Mouse (Mus musculus): ENCODE data around the gene Il21r. TPM values are rescaled to one million over a fixed set of nuclear protein-coding genes. Genes with fewer than 3 reads are reported as not detected.

Il21r gene
- polyA plus RNA-seq, 1 experiment: 0.59 TPM

DNA sequence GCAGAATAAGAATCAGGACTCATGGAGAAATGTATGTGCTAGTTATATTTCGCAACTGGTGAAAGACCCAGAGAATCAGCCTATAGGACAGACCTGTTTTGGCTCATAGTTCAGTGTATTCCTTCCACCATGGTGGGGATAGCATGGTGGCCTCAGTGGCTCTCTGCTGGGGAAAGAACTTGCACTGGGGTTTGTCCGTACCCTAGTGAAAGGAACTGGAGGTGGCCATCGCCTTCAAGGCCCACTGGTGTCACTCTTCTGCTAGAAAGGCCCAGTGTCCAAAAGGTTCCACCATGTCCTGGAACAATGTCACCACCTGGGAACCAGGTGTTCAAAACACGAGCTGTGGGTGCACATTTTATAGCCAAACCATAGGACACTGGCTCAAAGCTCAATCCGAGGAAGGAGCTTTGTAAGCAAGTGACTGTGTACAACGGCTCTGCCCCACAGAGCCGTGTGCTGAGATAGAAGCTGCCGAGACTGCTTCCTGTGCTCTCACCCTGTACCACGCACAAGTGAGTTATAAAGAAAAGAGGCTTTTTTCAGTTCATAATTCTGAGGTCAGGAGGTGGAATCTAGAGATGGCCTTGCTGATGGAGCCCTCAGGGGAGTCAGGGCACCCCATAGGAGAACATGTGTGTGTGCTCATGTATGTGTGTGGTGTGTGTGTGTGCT is 23.5 kb upstream of the Il21r start:
- no peak overlapping the region for H3K4me2 ChIP-seq (ENCODE audit: low read depth)
- no peak overlapping the region for H3ac ChIP-seq (ENCODE audit: control insufficient read depth, insufficient read length)
- TF ChIP-seq MYOG (IDR thresholded peaks at IDR 0.05; ENCODE audit: control insufficient read depth in 1 of 3, insufficient read depth in 1 of 3, insufficient read length in 2 of 3, low read depth in 2 of 3): no peak
- TF ChIP-seq MYOD1 (IDR thresholded peaks at IDR 0.05; ENCODE audit: control insufficient read depth in 1 of 3, insufficient read length in 2 of 3, low read depth in 2 of 3): no peak
- TF ChIP-seq REST (IDR thresholded peaks at IDR 0.05; ENCODE audit: insufficient read depth, insufficient read length): no peak
- TF ChIP-seq USF1 (IDR thresholded peaks at IDR 0.05; ENCODE audit: low read depth): no peak
- no peak for TF ChIP-seq E2F4 (IDR thresholded peaks at IDR 0.05; ENCODE audit: insufficient read depth)
- no peak for TF ChIP-seq SRF (IDR thresholded peaks at IDR 0.05; ENCODE audit: control insufficient read depth, insufficient read length, low read depth)
- no peak for TF ChIP-seq TCF3 (IDR thresholded peaks at IDR 0.05; ENCODE audit: insufficient read length, low read depth)
- no peak for TF ChIP-seq POLR2AphosphoS2 (IDR thresholded peaks at IDR 0.05; ENCODE audit: insufficient read length, low read depth)
- TF ChIP-seq MAX (IDR thresholded peaks at IDR 0.05; ENCODE audit: low read depth): no peak
- no peak for TF ChIP-seq CEBPB (IDR thresholded peaks at IDR 0.05; ENCODE audit: insufficient read depth, poor library complexity, severe bottlenecking)

DNA sequence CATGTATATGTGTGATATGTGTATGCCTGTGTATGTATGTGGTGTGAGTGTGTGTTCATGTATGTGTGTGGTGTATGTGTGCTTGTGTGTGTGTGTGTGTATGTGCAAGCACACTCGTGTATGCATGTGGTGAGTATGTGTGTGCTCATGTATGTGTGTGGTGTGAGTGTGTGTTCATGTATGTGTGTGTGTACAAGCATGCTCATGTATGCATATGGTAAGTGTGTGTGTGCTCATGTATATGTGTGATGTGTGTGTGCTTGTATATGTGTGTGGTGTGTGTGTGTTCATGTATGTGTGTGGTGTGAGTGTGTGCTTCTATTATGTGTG is 23.0 kb upstream of the Il21r start:
- Histone ChIP-seq H3K4me2 (ENCODE audit: low read depth) (no peak overlapping the region), H3K79me2 (ENCODE audit: control insufficient read depth, insufficient read depth) (no peaks in the 10 kb centered on the region), H3K27me3 (ENCODE audit: control insufficient read depth, insufficient read depth, insufficient read length) (no peaks in the 10 kb centered on the region), H3K4me3 (no peak overlapping the region), H3K36me3 (ENCODE audit: control insufficient read depth, insufficient read depth) (no peaks in the 10 kb centered on the region), H3ac (ENCODE audit: control insufficient read depth, insufficient read length) (no peak overlapping the region)
- TF ChIP-seq MAX (IDR thresholded peaks at IDR 0.05; ENCODE audit: low read depth) (no peak), POLR2AphosphoS2 (IDR thresholded peaks at IDR 0.05; ENCODE audit: insufficient read length, low read depth) (peak; percentile 82)

More for the DNA sequence above, 23.5 kb upstream of the Il21r start:
- Histone ChIP-seq H3K4me3 (no peak overlapping the region), H3K27me3 (ENCODE audit: control insufficient read depth, insufficient read depth, insufficient read length) (no peaks in the 10 kb centered on the region), H3K36me3 (ENCODE audit: control insufficient read depth, insufficient read depth) (no peaks in the 10 kb centered on the region), H3K79me2 (ENCODE audit: control insufficient read depth, insufficient read depth) (no peaks in the 10 kb centered on the region)

DNA sequence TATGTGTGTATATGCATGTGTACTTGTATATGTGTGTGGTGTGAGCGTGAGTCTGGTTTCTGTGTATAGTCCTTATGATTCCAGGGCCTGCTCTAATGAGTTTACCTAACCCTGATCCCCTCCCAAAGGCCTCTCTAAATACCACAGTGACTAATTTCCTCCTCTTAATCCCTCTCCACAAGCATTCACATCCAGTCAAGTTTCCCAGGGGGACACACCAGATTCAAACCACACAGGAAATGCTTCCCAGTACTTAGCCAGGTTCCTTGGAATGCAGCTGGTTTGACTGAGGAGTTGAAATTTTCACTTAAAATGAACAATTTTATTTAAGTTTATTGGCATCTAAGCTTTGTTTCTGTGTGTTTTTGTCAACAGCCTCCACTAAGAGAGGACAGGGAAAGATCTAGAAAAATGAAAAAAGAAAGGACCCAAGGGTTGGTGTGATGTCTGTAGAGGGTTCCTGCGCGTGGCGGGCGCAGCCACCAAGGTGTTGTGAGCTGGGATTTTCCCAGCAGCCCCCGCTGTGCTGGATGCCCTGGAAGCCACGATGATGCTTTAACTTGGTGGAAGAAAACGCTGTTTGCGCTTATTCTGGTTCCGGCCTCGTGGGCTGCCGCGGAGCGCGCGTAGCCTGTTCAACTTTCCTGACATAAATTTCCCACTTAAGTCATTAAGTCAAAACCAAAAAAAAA is 22.5 kb upstream of the Il21r start:
- H3K36me3 ChIP-seq (ENCODE audit: control insufficient read depth, insufficient read depth): no peaks in the 10 kb centered on the region
- peak overlapping the region; percentile 97 for H3K4me2 ChIP-seq (ENCODE audit: low read depth)
- TF ChIP-seq USF1 (IDR thresholded peaks at IDR 0.05; ENCODE audit: low read depth) (no peak), MAX (IDR thresholded peaks at IDR 0.05; ENCODE audit: low read depth) (no peak)
- no peak overlapping the region for H3ac ChIP-seq (ENCODE audit: control insufficient read depth, insufficient read length)
- no peaks in the 10 kb centered on the region for H3K27me3 ChIP-seq (ENCODE audit: control insufficient read depth, insufficient read depth, insufficient read length)
- peak overlapping the region; percentile 6 for H3K4me3 ChIP-seq
- H3K79me2 ChIP-seq (ENCODE audit: control insufficient read depth, insufficient read depth): no peaks in the 10 kb centered on the region

DNA sequence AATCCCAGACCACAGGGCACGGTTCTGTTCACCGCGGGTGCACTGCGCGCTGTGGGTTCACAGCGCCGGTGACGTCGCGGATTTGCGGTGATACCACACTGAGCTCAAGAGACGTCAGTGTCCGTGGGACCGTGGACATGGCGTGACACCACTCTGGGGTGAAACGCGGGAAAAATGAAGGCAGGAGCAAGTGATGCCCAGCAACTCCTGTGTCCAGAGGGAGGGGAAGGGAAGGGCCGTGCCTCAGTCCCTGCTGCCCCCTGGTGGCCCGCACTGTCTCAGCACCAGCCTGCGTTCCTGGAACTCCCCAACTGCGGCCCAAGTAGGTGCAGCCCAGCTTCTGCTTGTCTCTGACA is 21.9 kb upstream of the Il21r start:
- H3K36me3 ChIP-seq (ENCODE audit: control insufficient read depth, insufficient read depth): no peaks in the 10 kb centered on the region
- H3K4me2 ChIP-seq (ENCODE audit: low read depth): peak overlapping the region; percentile 97
- H3ac ChIP-seq (ENCODE audit: control insufficient read depth, insufficient read length): no peak overlapping the region
- H3K79me2 ChIP-seq (ENCODE audit: control insufficient read depth, insufficient read depth): no peaks in the 10 kb centered on the region
- H3K27me3 ChIP-seq (ENCODE audit: control insufficient read depth, insufficient read depth, insufficient read length): no peaks in the 10 kb centered on the region
- TF ChIP-seq E2F4 (IDR thresholded peaks at IDR 0.05; ENCODE audit: insufficient read depth) (no peak), MYOD1 (IDR thresholded peaks at IDR 0.05; ENCODE audit: control insufficient read depth in 1 of 3, insufficient read length in 2 of 3, low read depth in 2 of 3) (peak in 1 of 3 experiments; percentile 12), POLR2AphosphoS2 (IDR thresholded peaks at IDR 0.05; ENCODE audit: insufficient read length, low read depth) (peak; percentile 36)
- H3K4me3 ChIP-seq: peak overlapping the region; percentile 6

DNA sequence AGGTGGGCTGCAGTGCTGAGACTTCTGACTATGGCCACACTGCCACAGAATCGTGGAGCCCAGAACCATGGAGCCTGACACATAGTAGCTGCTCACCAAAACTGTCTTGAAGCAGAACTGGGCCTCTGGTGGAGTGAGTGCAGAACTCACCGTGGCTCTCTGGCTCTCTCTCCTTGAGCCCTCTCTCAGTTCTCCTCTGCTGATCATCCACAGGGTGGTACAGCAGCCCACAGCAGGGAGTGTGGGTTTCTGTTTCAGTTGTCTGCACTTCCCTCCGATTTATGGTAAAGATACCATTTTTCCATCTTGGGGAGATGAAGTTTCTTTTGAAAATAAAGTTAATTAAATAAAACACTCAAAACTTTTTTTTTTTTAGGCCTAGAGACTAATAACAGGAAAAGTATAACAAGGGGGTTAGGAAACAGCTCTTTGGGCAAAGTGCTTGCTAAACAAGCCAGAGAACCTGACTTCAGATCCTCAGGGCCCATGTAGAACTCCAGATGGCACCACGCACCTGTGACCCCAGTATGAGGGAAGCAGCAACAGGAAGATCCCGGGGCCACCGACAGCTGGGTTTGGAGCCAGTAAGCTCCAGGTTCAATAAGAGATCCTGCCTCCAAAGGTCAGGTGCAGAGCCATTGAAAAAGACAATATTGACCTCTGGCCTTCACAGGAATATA is 19.8 kb upstream of the Il21r start:
- no peak overlapping the region for H3ac ChIP-seq (ENCODE audit: control insufficient read depth, insufficient read length)
- no peaks in the 10 kb centered on the region for H3K79me2 ChIP-seq (ENCODE audit: control insufficient read depth, insufficient read depth)
- H3K4me3 ChIP-seq: no peak overlapping the region
- TF ChIP-seq SRF (IDR thresholded peaks at IDR 0.05; ENCODE audit: control insufficient read depth, insufficient read length, low read depth): no peak
- no peak for TF ChIP-seq TCF3 (IDR thresholded peaks at IDR 0.05; ENCODE audit: insufficient read length, low read depth)
- TF ChIP-seq MYOG (IDR thresholded peaks at IDR 0.05; ENCODE audit: control insufficient read depth in 1 of 3, insufficient read depth in 1 of 3, insufficient read length in 2 of 3, low read depth in 2 of 3): no peak
- TF ChIP-seq MAX (IDR thresholded peaks at IDR 0.05; ENCODE audit: low read depth): no peak
- TF ChIP-seq REST (IDR thresholded peaks at IDR 0.05; ENCODE audit: insufficient read depth, insufficient read length): no peak
- TF ChIP-seq TCF12 (IDR thresholded peaks at IDR 0.05; ENCODE audit: insufficient read depth, poor library complexity, severe bottlenecking): no peak
- no peak for TF ChIP-seq E2F4 (IDR thresholded peaks at IDR 0.05; ENCODE audit: insufficient read depth)
- TF ChIP-seq CEBPB (IDR thresholded peaks at IDR 0.05; ENCODE audit: insufficient read depth, poor library complexity, severe bottlenecking): no peak
- TF ChIP-seq MYOD1 (IDR thresholded peaks at IDR 0.05; ENCODE audit: control insufficient read depth in 1 of 3, insufficient read length in 2 of 3, low read depth in 2 of 3): no peak
- TF ChIP-seq POLR2AphosphoS2 (IDR thresholded peaks at IDR 0.05; ENCODE audit: insufficient read length, low read depth): no peak
- TF ChIP-seq POLR2A (IDR thresholded peaks at IDR 0.05; ENCODE audit: insufficient read length, low read depth): no peak
- no peak for TF ChIP-seq USF1 (IDR thresholded peaks at IDR 0.05; ENCODE audit: low read depth)
- no peaks in the 10 kb centered on the region for H3K27me3 ChIP-seq (ENCODE audit: control insufficient read depth, insufficient read depth, insufficient read length)
- no peaks in the 10 kb centered on the region for H3K36me3 ChIP-seq (ENCODE audit: control insufficient read depth, insufficient read depth)
- no peak overlapping the region for H3K4me2 ChIP-seq (ENCODE audit: low read depth)
